Mouse (Mus musculus) sigmoid colon, adult 10 weeks (tissue): Measurements from ENCODE around the gene Nrn1l. TPM values are rescaled to one million over a fixed set of nuclear protein-coding genes. Genes with fewer than 3 reads are reported as not detected.

ENCODE experiments used
- polyA plus RNA-seq: library from polyadenylated mRNA; stranded (reverse); fragments of 350-450 nt; fragmentation: Illumina TruSeq; extraction: RNeasy Lipid Tissue Mini Kit (QIAGEN cat#74804); gene quantifications from one replicate; pipeline ENCODE4 v1.2.3, GENCODE M21; 2014; ENCODE audit warnings: low read depth, low replicate concordance

Gene Nrn1l
- not detected for polyA plus RNA-seq

DNA sequence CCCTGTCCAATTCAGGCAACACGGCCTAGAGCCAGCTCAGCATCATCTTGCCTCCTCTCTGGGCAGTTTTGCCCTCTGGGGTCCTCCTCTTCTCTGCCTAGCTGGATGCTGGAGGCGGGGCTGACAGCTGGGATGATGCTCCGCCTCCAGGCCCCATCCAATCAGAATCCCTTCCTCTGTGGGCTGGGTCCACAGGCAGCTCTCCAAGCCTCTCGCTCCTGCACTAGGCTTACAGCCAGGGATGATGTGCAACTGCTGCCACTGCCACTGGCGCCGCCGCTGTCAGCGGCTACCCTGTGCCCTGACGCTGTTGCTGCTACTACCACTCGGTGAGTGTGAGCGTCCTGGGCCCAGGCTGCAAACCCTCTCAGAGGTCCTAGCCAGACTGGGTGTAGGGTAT, at the start of gene Nrn1l:
Gene Nrn1l (plus strand): TSS at position 229 of the 400 bp plus-strand sequence.

DNA sequence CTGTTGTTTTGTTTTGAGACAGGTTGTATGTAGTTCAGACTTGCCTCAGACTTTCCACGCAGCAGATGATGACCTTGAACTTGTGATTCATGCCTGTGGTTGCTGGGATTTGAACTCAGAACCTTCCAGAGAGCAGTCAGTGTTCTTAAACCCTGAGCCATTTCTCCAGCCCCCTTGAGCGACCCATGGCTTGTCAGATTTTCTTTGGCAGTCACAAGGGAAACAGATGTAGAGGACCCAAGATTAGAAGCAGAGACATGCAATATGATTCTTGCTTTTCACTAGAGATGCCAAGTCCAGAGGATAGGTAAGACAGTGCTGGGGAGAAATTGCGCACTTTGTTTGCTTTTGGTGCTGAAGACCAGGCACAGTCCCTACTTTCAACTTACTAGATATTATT, 40.2 kb upstream of the Nrn1l start, which contains the start of gene Cenpt:
Gene Cenpt (minus strand): TSS at position 101 of the 400 bp plus-strand sequence.

DNA sequence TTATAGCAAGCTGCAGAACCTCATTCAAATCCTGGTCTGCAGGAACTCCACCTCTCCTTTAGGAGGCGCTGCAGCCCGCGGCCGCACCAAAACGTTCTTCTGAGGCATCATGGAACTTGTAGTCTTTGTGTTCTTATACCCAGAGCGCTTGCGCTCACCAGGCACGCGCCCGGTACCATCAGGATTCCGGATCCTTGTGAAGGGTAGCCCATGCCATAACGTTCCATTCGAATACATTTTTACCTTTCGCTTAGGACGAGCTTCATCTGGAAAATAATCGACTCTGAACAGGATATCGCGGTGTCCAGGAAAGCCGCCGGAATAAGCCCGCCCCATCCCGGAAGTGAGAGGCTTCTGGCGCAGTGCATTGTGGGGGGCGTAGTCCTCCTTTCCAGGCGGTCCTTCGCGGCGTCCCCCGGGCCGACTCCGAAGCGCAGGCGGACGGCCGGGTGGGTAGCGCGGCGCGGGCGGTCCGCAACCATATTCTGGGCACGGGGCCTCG, 38.6 kb upstream of the Nrn1l start, which contains the start of gene Thap11:
Gene Thap11 (plus strand): TSS at position 418 of the 502 bp plus-strand sequence.

DNA sequence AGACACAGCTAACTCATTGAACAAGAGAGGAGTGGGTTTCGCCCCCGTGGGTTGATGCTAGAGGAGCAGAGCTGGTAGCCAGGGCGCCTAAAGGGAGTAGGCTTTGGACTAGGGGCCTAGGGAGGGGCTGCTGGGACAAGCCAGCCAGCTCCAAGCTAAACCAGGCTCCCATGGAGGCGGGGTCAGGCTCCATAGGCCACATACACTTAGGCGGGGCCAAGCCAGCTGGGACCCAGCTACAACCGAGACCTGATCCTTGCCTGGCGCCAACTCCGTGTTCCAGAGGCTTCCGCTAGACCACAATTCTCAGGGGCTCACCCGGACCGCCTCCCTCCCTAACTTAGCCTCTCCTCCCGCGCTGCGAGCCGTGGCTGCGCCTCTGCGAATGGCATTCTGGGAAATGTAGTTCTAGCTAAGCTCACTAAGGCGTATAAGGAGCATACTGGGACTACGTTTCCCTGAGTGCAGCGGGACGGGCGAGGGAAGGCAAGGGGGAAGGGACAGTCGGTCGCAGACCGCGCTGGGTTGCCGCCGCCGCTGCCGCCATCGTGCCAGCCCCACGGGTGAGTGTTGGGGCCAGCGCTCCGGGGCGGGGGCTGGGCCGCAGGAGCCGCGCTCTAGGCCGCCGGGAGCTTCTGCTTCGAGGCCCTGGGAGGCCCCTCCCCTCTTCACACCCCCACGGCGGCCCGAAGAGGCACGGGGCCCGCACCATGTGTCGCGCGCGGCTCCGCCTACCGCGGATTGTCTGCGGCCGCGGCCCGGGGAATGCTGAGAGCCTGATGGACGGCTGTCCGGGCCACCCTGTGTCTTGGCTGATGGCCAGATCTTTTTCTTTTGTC, 33.0 kb upstream of the Nrn1l start, which contains the start of gene Nutf2:
Gene Nutf2 (plus strand): TSS at position 438 of the 839 bp plus-strand sequence.

GRCm38 (mm10) chr8:105880754-105881520, 12.4 kb upstream of the Nrn1l start, which contains the start of gene Edc4:
Gene Edc4 (plus strand): TSS chr8:105880881.

GRCm38 (mm10) chr8:105900180-105900940, 7.0 kb downstream of the Nrn1l start, which contains the start of gene Pskh1:
Gene Pskh1 (plus strand): TSS chr8:105900441.

GRCm38 (mm10) chr8:105933762-105934161, 40.4 kb downstream of the Nrn1l start, which contains the start of gene Ctrl:
Gene Ctrl (minus strand): TSS chr8:105933862.

DNA sequence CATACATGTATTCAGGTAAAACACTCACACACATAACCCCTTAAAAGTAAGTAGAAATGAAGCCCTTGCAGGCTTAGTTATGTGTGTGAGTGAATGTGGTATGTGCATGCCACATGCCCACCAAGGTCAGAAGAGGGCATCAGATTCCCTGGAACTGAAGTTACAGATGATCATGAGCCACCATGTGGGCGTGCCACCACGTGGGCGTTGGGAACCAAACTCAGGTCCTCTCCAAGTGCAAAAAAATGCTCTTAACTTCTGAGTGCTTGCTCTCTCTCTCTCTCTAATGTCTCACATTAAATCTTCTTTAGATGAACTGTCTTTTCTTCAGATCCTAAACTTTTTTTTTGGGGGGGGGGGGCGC, 44.9 kb downstream of the Nrn1l start, which contains the start of gene Psmb10:
Gene Psmb10 (minus strand): TSS at position 139 of the 364 bp plus-strand sequence.

GRCm38 (mm10) chr8:105943321-105943739, 50.0 kb downstream of the Nrn1l start, which contains the start of gene Lcat:
Gene Lcat (minus strand): TSS chr8:105943382.

Other genes starting within 250 kb of the Nrn1l start
- 0.50 TPM for gene Carmil2, start 207.3 kb upstream of the Nrn1l start, polyA plus RNA-seq
- 1.4 TPM for gene Acd, start 192.5 kb upstream of the Nrn1l start, polyA plus RNA-seq
- gene Pard6a, start 192.4 kb upstream of the Nrn1l start, polyA plus RNA-seq = not detected
- gene 4933405L10Rik, start 185.9 kb upstream of the Nrn1l start, polyA plus RNA-seq = not detected
- gene Enkd1, start 185.4 kb upstream of the Nrn1l start, polyA plus RNA-seq = 0.16 TPM
- 0.16 TPM for gene Gfod2, start 134.9 kb upstream of the Nrn1l start, polyA plus RNA-seq
- 6.4 TPM for gene Ranbp10, start 66.2 kb upstream of the Nrn1l start, polyA plus RNA-seq
- gene Tsnaxip1, start 65.8 kb upstream of the Nrn1l start, polyA plus RNA-seq = not detected
- 0.76 TPM for gene Cenpt, start 40.3 kb upstream of the Nrn1l start, polyA plus RNA-seq
- gene Thap11, start 38.4 kb upstream of the Nrn1l start, polyA plus RNA-seq = 8.3 TPM
- gene Nutf2, start 33.0 kb upstream of the Nrn1l start, polyA plus RNA-seq = 47.5 TPM
- gene Edc4, start 12.7 kb upstream of the Nrn1l start, polyA plus RNA-seq = 1.4 TPM
- 2.6 TPM for gene Pskh1, start 6.9 kb downstream of the Nrn1l start, polyA plus RNA-seq
- 1.5 TPM for gene Ctrl, start 40.3 kb downstream of the Nrn1l start, polyA plus RNA-seq
- gene Psmb10, start 44.9 kb downstream of the Nrn1l start, polyA plus RNA-seq = 1.7 TPM
- gene Lcat, start 49.8 kb downstream of the Nrn1l start, polyA plus RNA-seq = not detected
- gene Slc12a4, start 72.5 kb downstream of the Nrn1l start, polyA plus RNA-seq = 1.7 TPM
- not detected for gene Dpep3, start 85.9 kb downstream of the Nrn1l start, polyA plus RNA-seq
- 1.1 TPM for gene Dus2, start 97.8 kb downstream of the Nrn1l start, polyA plus RNA-seq
- not detected for gene Dpep2nb, start 112.4 kb downstream of the Nrn1l start, polyA plus RNA-seq
- gene Ddx28, start 118.3 kb downstream of the Nrn1l start, polyA plus RNA-seq = 1.5 TPM
- gene Nfatc3, start 165.3 kb downstream of the Nrn1l start, polyA plus RNA-seq = 87.4 TPM
- gene Esrp2, start 243.4 kb downstream of the Nrn1l start, polyA plus RNA-seq = 15.3 TPM